Mouse (Mus musculus) midbrain, embryonic 15.5 days (tissue): Measurements from ENCODE around the gene Gm5737. TPM values are rescaled to one million over a fixed set of nuclear protein-coding genes. Genes with fewer than 3 reads are reported as not detected.
A peak's percentile ranks its signal among the peaks of the same experiment; 100 is the strongest.

Experiments used
- ATAC-seq: fragments of 200-750 bp; cut with Nextera tagmentation; replicated peaks from 2 replicates; pipeline ENCODE4 v1.8.0; 2017; ENCODE audit warnings: moderate TSS enrichment
- H3K27ac ChIP-seq: fragments of 300-500 bp; sonication (generic); 2 replicates; pipeline ENCODE4 v1.5.1; 2015; ENCODE audit warnings: mild to moderate bottlenecking, inconsistent platforms
- H3K27me3 ChIP-seq: fragments of 300-500 bp; sonication (generic); replicated peaks from 2 replicates; pipeline ENCODE4 v1.6.1; 2015; ENCODE audit warnings: inconsistent platforms
- H3K36me3 ChIP-seq: fragments of 300-500 bp; sonication (generic); replicated peaks from 2 replicates; pipeline ENCODE4 v1.6.1; 2015; ENCODE audit warnings: inconsistent platforms
- H3K4me1 ChIP-seq: fragments of 300-500 bp; sonication (generic); 2 replicates; pipeline ENCODE4 v1.6.1; 2015; ENCODE audit warnings: inconsistent platforms
- H3K4me2 ChIP-seq: fragments of 300-500 bp; sonication (generic); 2 replicates; pipeline ENCODE4 v1.6.1; 2015; ENCODE audit warnings: inconsistent platforms, mild to moderate bottlenecking, moderate library complexity
- H3K4me3 ChIP-seq: fragments of 300-500 bp; sonication (generic); 2 replicates; pipeline ENCODE4 v1.5.1; 2015; ENCODE audit warnings: mild to moderate bottlenecking, inconsistent platforms
- H3K9ac ChIP-seq: fragments of 300-500 bp; sonication (generic); 2 replicates; pipeline ENCODE4 v1.6.1; 2015; ENCODE audit warnings: mild to moderate bottlenecking, inconsistent platforms
- H3K9me3 ChIP-seq: fragments of 300-500 bp; sonication (generic); 2 replicates; pipeline ENCODE4 v1.6.1; 2016; ENCODE audit warnings: inconsistent platforms
- WGBS: fragments of 180-500 bp; shearing (Covaris S2); methylation state at CpG from one replicate; pipeline ENCODE4 v1.1.7; 2015; ENCODE audit warnings: mixed read lengths; 5-methylcytosine and 5-hydroxymethylcytosine counted together
- polyA plus RNA-seq: library from polyadenylated mRNA; unstranded; fragments of >200 nt; fragmentation: Nextera tagmentation; extraction: Ambion mirVana; gene quantifications from 2 replicates; pipeline ENCODE4 v1.2.1, GENCODE M21; 2015

The Gm5737 gene
- polyA plus RNA-seq, 1 experiment from 2014 or later = 0.17 TPM

GRCm38 (mm10) chr7:120830431-120831381 lies 18.5 kb downstream of the Gm5737 start:
- Histone ChIP-seq H3K9me3 (no peaks in the 10 kb centered on the region), H3K9ac (peak overlapping the region; percentile 46), H3K4me2 (peak overlapping the region; percentile 85), H3K36me3 (no peaks in the 10 kb centered on the region), H3K27me3 (peaks cover 7% of the 10 kb centered on the region; the same call in 1 of the 2 replicates), H3K4me1 (peaks cover 17% of the 10 kb centered on the region), H3K27ac (peak overlapping the region; percentile 40), H3K4me3 (peak overlapping the region; percentile 55)
- ATAC-seq = peak; percentile 14; the same call in 1 of the 2 replicates
- 1% methylated on average over 46 of the region's 46 CpGs for WGBS

- peak overlapping the region; percentile 79 for H3K4me3 ChIP-seq
- 46% methylated on average over 6 of the region's 6 CpGs for WGBS
- H3K27ac ChIP-seq = peak overlapping the region; percentile 93
- H3K4me1 ChIP-seq = peaks cover 22% of the 10 kb centered on the region
- H3K9me3 ChIP-seq = no peaks in the 10 kb centered on the region
- peaks cover 7% of the 10 kb centered on the region; the same call in 1 of the 2 replicates for H3K27me3 ChIP-seq
- H3K4me2 ChIP-seq = peak overlapping the region; percentile 51
- 0 out of 2 replicates have a peak overlapping the region, but pooled peaks have one; percentile 24 for H3K9ac ChIP-seq
- ATAC-seq = peak; percentile 3; the same call in 1 of the 2 replicates
- no peaks in the 10 kb centered on the region for H3K36me3 ChIP-seq
These were observed 22.3 kb downstream of the Gm5737 start for GRCm38 (mm10) chr7:120834426-120834825.

GRCm38 (mm10) chr7:120834863-120835372 lies 22.8 kb downstream of the Gm5737 start:
- no peaks in the 10 kb centered on the region for H3K9me3 ChIP-seq
- ATAC-seq = peak; percentile 88
- peak overlapping the region; percentile 51 for H3K4me2 ChIP-seq
- H3K36me3 ChIP-seq = no peaks in the 10 kb centered on the region
- H3K27ac ChIP-seq = peak overlapping the region; percentile 93
- H3K9ac ChIP-seq = peak overlapping the region; percentile 24; the same call in 1 of the 2 replicates
- WGBS = 13% methylated on average over 14 of the region's 14 CpGs
- 0 out of 2 replicates have a peak, but pooled peaks cover 5% of the 10 kb centered on the region for H3K27me3 ChIP-seq
- H3K4me1 ChIP-seq = peaks cover 21% of the 10 kb centered on the region
- peak overlapping the region; percentile 79 for H3K4me3 ChIP-seq

- Histone ChIP-seq H3K9ac (peak overlapping the region; percentile 70), H3K4me2 (peak overlapping the region; percentile 51), H3K27me3 (0 out of 2 replicates have a peak, but pooled peaks cover 3% of the 10 kb centered on the region), H3K27ac (peak overlapping the region; percentile 93), H3K9me3 (no peaks in the 10 kb centered on the region), H3K4me1 (peaks cover 14% of the 10 kb centered on the region), H3K36me3 (no peaks in the 10 kb centered on the region), H3K4me3 (peak overlapping the region; percentile 79)
- peak; percentile 90 for ATAC-seq
- WGBS = under 1% methylated on average over 41 of the region's 41 CpGs
These were observed 23.5 kb downstream of the Gm5737 start for GRCm38 (mm10) chr7:120835449-120836359.

GRCm38 (mm10) chr7:120836361-120836760 lies 24.2 kb downstream of the Gm5737 start:
- Histone ChIP-seq H3K9ac (peak overlapping the region; percentile 70), H3K27me3 (0 out of 2 replicates have a peak, but pooled peaks cover 3% of the 10 kb centered on the region), H3K9me3 (no peaks in the 10 kb centered on the region), H3K4me3 (peak overlapping the region; percentile 79), H3K4me2 (peak overlapping the region; percentile 51), H3K4me1 (peaks cover 8% of the 10 kb centered on the region; the same call in 1 of the 2 replicates), H3K27ac (peak overlapping the region; percentile 93), H3K36me3 (no peaks in the 10 kb centered on the region)
- ATAC-seq = no peak
- 3% methylated on average over 12 of the region's 12 CpGs for WGBS

GRCm38 (mm10) chr7:120838436-120839160 lies 26.4 kb downstream of the Gm5737 start:
- no peaks in the 10 kb centered on the region for H3K9me3 ChIP-seq
- no peak overlapping the region for H3K4me3 ChIP-seq
- H3K9ac ChIP-seq = no peak overlapping the region
- WGBS = 71% methylated on average over 5 of the region's 5 CpGs
- H3K27ac ChIP-seq = no peak overlapping the region
- peaks cover 9% of the 10 kb centered on the region for H3K4me1 ChIP-seq
- ATAC-seq = no peak
- H3K27me3 ChIP-seq = 0 out of 2 replicates have a peak, but pooled peaks cover 1% of the 10 kb centered on the region
- no peaks in the 10 kb centered on the region for H3K36me3 ChIP-seq
- H3K4me2 ChIP-seq = no peak overlapping the region

- no peak for ATAC-seq
- 87% methylated on average over 2 of the region's 2 CpGs for WGBS
- no peak overlapping the region for H3K4me3 ChIP-seq
- H3K27ac ChIP-seq = no peak overlapping the region
- no peaks in the 10 kb centered on the region for H3K27me3 ChIP-seq
- H3K9ac ChIP-seq = no peak overlapping the region
- H3K36me3 ChIP-seq = no peaks in the 10 kb centered on the region
- no peaks in the 10 kb centered on the region for H3K9me3 ChIP-seq
- peaks cover 19% of the 10 kb centered on the region for H3K4me1 ChIP-seq
- H3K4me2 ChIP-seq = no peak overlapping the region
These were observed 27.6 kb downstream of the Gm5737 start for GRCm38 (mm10) chr7:120839786-120840185.

GRCm38 (mm10) chr7:120842345-120843036 lies 30.3 kb downstream of the Gm5737 start, which contains the start of gene Eef2k:
Eef2k (plus strand) TSS chr7:120842831.
- WGBS = 3% methylated on average over 35 of the region's 35 CpGs
- H3K4me3 ChIP-seq = peak within 1 kb of the TSS; percentile 77
- H3K27ac ChIP-seq = peak within 1 kb of the TSS; percentile 92
- H3K36me3 ChIP-seq = no peaks in the 10 kb centered on the region
- H3K9ac ChIP-seq = peak within 1 kb of the TSS; percentile 83
- H3K4me1 ChIP-seq = peaks cover 21% of the 10 kb centered on the region
- 0 out of 2 replicates have a peak, but pooled peaks cover 4% of the 10 kb centered on the region for H3K27me3 ChIP-seq
- no peaks in the 10 kb centered on the region for H3K9me3 ChIP-seq
- peak within 1 kb of the TSS; percentile 64 for H3K4me2 ChIP-seq
- ATAC-seq = peak; percentile 96

GRCm38 (mm10) chr7:120843037-120843621 lies 31.0 kb downstream of the Gm5737 start:
- H3K9ac ChIP-seq = peak overlapping the region; percentile 83
- 0 out of 2 replicates have a peak, but pooled peaks cover 4% of the 10 kb centered on the region for H3K27me3 ChIP-seq
- under 1% methylated on average over 40 of the region's 40 CpGs for WGBS
- peak overlapping the region; percentile 64 for H3K4me2 ChIP-seq
- peak overlapping the region; percentile 77 for H3K4me3 ChIP-seq
- H3K4me1 ChIP-seq = peaks cover 21% of the 10 kb centered on the region
- ATAC-seq = peak; percentile 84
- H3K9me3 ChIP-seq = no peaks in the 10 kb centered on the region
- H3K36me3 ChIP-seq = no peaks in the 10 kb centered on the region
- peak overlapping the region; percentile 92 for H3K27ac ChIP-seq

GRCm38 (mm10) chr7:120843852-120844435 lies 31.8 kb downstream of the Gm5737 start:
- Histone ChIP-seq H3K9ac (peak overlapping the region; percentile 83), H3K4me2 (peak overlapping the region; percentile 64), H3K4me3 (peak overlapping the region; percentile 77), H3K36me3 (no peaks in the 10 kb centered on the region), H3K9me3 (no peaks in the 10 kb centered on the region), H3K27ac (peak overlapping the region; percentile 92), H3K4me1 (peaks cover 21% of the 10 kb centered on the region), H3K27me3 (0 out of 2 replicates have a peak, but pooled peaks cover 4% of the 10 kb centered on the region)
- peak; percentile 2; the same call in 1 of the 2 replicates for ATAC-seq
- under 1% methylated on average over 16 of the region's 16 CpGs for WGBS
